Mouse (Mus musculus) lung, postnatal 25 days (tissue): ENCODE results near the gene Plcz1.

Source experiments
- DNase-seq: peaks from one replicate; pipeline ENCODE4 v3.0.0; 2022; ENCODE audit warnings: low spot score

Plcz1 gene

GRCm38 (mm10) chr6:140041357-140041756 is at the start of gene Plcz1:
Gene Plcz1 (minus strand): TSS chr6:140041457.
- no peak for DNase-seq

DNA sequence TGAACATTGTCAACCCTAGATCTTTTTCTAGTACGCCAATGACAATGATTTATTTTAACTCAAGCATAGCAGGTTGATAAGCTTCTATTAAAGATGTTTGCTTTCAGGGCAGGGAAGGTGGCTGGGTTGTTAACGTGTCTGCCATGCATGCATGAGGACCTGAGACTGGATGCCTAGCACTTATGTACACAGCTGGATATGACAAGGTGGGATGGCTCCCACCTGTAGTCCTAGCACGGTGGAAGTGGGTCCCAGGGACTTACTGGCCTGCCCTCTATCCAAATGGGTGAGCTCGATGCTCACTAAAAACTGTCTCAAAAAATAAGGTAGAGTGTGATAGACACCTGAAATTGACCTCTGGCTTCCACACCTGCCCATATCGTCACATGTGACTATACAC is 48.6 kb upstream of the Plcz1 start:
- DNase-seq, result no peak

DNA sequence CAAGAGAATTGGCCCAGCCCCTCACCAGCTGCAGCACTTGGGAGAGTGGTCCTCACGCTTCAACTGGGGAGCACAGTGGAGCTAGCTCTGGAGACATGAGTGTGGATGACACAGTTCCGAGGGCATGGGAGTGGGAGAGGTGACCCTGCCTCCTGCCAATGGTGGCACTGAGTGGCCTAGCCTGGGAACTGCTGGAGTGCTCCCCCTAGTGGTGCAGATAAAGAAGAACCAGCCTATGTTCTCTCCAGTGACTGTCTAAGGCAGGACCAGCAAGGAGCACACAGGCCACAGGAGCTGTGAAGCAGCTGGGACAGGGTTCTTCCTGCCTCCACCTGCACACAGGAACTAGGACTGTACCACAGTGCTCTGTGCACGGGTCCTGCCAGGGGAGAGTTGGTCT is 40.5 kb upstream of the Plcz1 start:
- DNase-seq, result no peak

- DNase-seq, result no peak
These were observed 39.7 kb upstream of the Plcz1 start for GRCm38 (mm10) chr6:140080933-140081332.

- no peak for DNase-seq
These were observed 27.9 kb upstream of the Plcz1 start for GRCm38 (mm10) chr6:140069177-140069576.

DNA sequence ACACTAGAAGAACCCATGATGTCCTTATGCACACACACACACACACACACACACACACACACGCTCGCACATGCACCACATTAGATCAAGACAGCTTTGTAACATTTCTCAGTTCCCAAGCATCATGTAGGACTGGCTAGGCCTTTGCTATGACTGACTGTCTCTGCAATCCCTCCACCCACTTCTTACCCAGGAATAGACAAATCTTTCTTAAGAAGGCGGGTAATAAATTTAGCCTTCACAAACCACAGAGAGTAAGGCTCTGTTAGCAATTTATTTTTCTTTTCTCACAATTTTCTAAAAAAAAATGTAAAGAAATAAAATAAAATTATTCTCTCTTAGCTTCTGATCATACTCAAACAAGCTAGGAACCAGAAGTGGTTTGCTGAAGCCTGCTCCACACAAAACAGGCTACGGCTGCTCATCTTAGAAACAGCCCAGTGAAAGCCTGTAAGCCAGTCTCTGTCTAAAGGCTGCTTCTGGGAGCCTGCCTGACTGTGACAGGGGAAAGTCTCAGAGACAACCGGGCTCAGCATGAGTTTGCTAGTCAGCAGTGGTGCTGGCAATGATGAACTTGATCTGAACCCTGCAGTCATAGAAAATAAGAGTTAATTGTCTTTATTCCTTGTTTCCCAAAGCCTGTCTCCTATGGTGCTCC is 13.1 kb upstream of the Plcz1 start:
- DNase-seq, result no peak

- peak; percentile 54 for DNase-seq
These were observed 10.2 kb upstream of the Plcz1 start for GRCm38 (mm10) chr6:140051476-140051875.

GRCm38 (mm10) chr6:140040952-140041351 is 305 bp downstream of the Plcz1 start, which contains the start of gene Capza3:
Gene Capza3 (plus strand): TSS chr6:140041252.
- no peak for DNase-seq

DNA sequence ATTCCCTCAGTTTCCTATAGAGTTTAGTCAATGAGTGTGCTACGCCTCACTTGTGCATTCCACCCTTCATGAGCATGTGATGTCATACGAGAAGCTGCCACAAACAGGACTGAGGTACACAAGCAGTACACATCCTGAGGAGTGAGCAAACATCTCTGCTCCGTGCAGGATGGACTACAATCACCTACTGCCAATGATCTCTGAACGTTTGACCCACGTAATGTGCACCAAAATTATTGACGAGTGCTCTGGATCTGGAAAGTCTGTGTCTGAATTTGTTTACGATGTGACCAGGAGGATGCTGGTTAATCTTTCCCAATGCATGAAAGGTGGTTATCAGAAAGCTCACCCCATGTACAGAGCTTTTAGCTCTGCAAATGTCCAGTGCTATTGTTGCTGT is 16.9 kb downstream of the Plcz1 start:
- no peak for DNase-seq

DNA sequence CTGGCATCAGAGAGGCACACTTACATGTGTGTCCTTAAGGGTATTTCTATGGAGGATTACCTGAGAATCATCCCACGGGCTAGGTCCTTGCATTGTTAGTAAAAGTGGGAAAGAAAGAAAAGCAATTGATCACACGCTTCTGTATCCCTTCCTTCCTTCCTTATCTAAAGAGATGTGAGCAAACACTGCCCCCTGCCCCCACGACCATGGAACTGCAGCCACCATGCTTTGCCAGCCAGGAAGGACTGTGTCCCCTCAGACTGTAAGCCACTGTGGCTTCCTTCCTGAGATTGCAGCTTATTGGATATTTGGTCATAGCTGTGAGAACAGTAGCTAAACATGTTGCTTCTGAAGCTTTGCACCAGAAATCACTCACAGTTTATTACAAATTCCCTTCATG is 36.1 kb downstream of the Plcz1 start:
- DNase-seq, result no peak

DNA sequence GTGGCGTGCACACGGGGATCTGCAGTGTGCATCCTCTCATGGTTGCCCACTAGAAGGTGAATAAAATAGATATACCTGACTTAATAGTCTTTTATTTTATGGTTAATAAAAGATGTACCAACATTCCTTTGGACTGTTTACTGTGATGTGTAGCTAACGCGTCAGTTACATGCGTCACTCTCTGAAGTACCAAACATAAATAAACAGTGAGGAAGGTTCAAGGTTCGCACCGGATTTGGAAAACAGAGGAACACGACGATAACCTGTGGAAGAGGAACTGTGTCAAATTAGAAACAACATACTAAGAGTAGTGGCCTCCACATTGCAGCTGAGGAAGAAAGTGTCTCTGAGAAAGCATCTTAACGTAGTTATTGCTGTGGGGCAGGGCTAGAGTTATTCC is 51.7 kb downstream of the Plcz1 start:
- no peak for DNase-seq

DNA sequence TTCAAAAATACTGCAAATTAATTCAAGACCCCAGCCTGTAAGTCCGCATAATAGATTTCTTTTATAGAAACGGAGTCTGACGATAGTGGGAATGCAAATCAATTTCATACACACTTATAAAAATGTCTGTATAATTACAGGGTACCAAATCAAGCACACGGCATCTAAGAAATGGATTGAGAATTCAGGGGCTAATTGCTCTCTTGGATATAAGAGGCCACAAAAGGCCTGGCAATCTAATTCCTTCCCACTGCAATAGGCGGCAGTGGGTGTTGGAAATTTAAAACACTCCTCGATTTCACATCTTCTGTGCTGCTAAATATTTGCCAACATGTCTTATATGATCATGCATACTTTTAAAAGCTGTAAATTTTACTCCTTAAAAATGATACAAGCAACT is 52.2 kb downstream of the Plcz1 start:
- DNase-seq, result no peak

DNA sequence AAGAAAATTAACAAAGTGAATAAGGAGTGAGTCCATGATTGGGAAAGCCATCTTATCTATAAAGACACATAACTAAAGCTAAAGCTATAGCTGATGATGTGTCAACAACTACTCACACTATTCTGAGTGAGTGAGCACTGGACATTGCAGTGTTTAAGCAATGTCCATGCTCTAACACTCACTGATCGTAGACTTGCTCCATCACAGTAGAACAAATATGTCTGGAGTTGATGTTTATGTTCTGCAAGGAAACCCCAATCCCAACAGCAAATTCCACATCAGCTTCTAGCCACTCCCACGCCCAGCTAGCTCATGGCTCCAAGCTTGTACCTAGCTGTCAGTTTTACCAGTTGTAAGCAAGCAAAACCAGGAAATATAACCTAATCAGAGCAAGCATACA is 54.7 kb downstream of the Plcz1 start:
- no peak for DNase-seq

DNA sequence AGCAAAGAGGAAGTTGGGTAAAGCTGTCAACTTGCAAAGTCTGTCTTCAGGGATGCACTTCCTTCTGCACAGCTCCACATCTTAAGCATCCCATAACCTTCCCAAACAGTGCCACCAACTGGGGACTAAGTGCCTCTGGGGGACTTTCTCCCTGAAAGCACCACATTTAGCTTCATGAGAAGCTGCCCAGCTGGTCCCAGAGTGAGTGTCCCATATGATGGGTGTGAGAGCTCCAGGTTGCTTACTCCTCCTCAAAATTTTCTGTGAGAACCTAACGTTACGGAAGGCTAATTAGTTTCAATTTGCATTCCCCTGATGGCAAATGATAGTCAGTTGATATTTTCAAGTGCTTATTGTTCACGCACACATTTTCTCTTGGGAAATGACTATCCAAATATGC is 57.2 kb downstream of the Plcz1 start:
- DNase-seq, result no peak

DNA sequence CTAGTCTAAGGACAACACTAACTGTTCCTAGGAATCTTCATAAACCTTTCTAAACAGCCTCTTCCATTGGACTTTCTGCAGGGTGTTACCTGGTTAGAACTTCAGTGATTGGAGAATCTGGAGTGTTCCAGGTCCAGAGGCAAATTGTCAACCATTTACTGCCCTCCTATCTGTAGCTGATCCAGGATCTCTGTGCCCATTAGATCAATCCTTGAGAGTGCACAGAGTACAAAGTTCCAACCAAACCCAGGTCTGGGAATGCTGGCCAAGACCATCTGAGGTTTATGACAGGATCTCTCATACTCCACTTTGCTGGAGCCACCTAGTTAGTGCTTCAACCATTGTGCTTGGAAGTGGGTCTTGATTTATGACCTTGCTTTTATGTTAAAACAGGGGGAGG is 60.2 kb downstream of the Plcz1 start:
- no peak for DNase-seq

- no peak for DNase-seq
These were observed 63.1 kb downstream of the Plcz1 start for GRCm38 (mm10) chr6:139978114-139978513.

GRCm38 (mm10) chr6:139974668-139975067 is 66.6 kb downstream of the Plcz1 start:
- DNase-seq, result no peak

GRCm38 (mm10) chr6:139971608-139972298 is 69.5 kb downstream of the Plcz1 start:
- DNase-seq, result no peak

- DNase-seq, result no peak
These were observed 74.6 kb downstream of the Plcz1 start for GRCm38 (mm10) chr6:139966684-139967083.

- DNase-seq, result no peak
These were observed 76.4 kb downstream of the Plcz1 start for GRCm38 (mm10) chr6:139964895-139965294.

- peak; percentile 8 for DNase-seq
These were observed 77.5 kb downstream of the Plcz1 start for GRCm38 (mm10) chr6:139963775-139964174.

GRCm38 (mm10) chr6:139957531-139958241 is 83.6 kb downstream of the Plcz1 start:
- no peak for DNase-seq

GRCm38 (mm10) chr6:139953596-139953995 is 87.7 kb downstream of the Plcz1 start:
- peak; percentile 42 for DNase-seq
